Mouse (Mus musculus) MEL (cell line): ENCODE measurements around the gene Rap1b. TPM values are rescaled to one million over a fixed set of nuclear protein-coding genes. Genes with fewer than 3 reads are reported as not detected.

Experiments
- DNase-seq: peaks from one replicate; pipeline ENCODE4 v3.0.0; 2011; ENCODE audit warnings: low read depth, low spot score
- H3K27ac ChIP-seq: 2 replicates; pipeline ENCODE4 v1.5.1; 2012; ENCODE audit warnings: low read depth, mild to moderate bottlenecking, control low read depth, low read length, moderate library complexity; ENCODE audit not compliant: control insufficient read depth
- H3K27me3 ChIP-seq, 2 experiments: fragments of 150-350 bp in 1 of 2; sonication (generic) in 1 of 2; 2 replicates each; pipeline ENCODE4 v1.6.1; 2012; ENCODE audit warnings: low read length in 2 of 2, mild to moderate bottlenecking in 2 of 2, improper control_type of control experiment in 1 of 2, moderate library complexity in 1 of 2; ENCODE audit not compliant: insufficient read depth in 2 of 2, control insufficient read depth in 1 of 2
- H3K36me3 ChIP-seq, 2 experiments: 2 replicates each; pipeline ENCODE4 v1.6.1; 2012 to 2014; ENCODE audit warnings: low read length in 2 of 2, improper control_type of control experiment in 1 of 2, inconsistent platforms in 1 of 2, mild to moderate bottlenecking in 1 of 2; ENCODE audit not compliant: insufficient read depth in 2 of 2, control insufficient read depth in 1 of 2
- H3K4me1 ChIP-seq, 2 experiments: fragments of 150-350 bp in 1 of 2; sonication (generic) in 1 of 2; 2 replicates each; pipeline ENCODE4 v1.6.1; 2012; ENCODE audit warnings: low read length in 2 of 2, improper control_type of control experiment in 1 of 2, mild to moderate bottlenecking in 1 of 2; ENCODE audit not compliant: insufficient read depth in 2 of 2, control insufficient read depth in 1 of 2
- H3K4me3 ChIP-seq, 2 experiments: fragments of 150-350 bp in 1 of 2; sonication (generic) in 1 of 2; 2 replicates each; pipeline ENCODE4 v1.5.1; 2012; ENCODE audit warnings: low read depth in 2 of 2, low read length in 2 of 2, mild to moderate bottlenecking in 2 of 2, moderate library complexity in 2 of 2, control low read depth in 1 of 2, improper control_type of control experiment in 1 of 2; ENCODE audit not compliant: control insufficient read depth in 1 of 2, insufficient read depth in 1 of 2
- H3K79me2 ChIP-seq: 2 replicates; pipeline ENCODE4 v1.6.1; 2012; ENCODE audit warnings: mild to moderate bottlenecking, low read length, moderate library complexity; ENCODE audit not compliant: control insufficient read depth, poor library complexity, insufficient read depth
- H3K9ac ChIP-seq: 2 replicates; pipeline ENCODE4 v1.6.1; 2012; ENCODE audit warnings: low read depth, mild to moderate bottlenecking, control low read depth, low read length, moderate library complexity; ENCODE audit not compliant: control insufficient read depth, poor library complexity, severe bottlenecking
- H3K9me3 ChIP-seq: fragments of 150-350 bp; sonication (generic); replicated peaks from 2 replicates; pipeline ENCODE4 v1.6.1; 2012; ENCODE audit warnings: mild to moderate bottlenecking, low read length, improper control_type of control experiment, moderate library complexity; ENCODE audit not compliant: insufficient read depth
- BHLHE40 ChIP-seq: IDR thresholded peaks from 2 replicates; pipeline ENCODE4 v1.6.1; 2012; ENCODE audit warnings: low read depth, mild to moderate bottlenecking, inconsistent platforms, low read length, improper control_type of control experiment, borderline replicate concordance
- CHD2 ChIP-seq: IDR thresholded peaks from 2 replicates; pipeline ENCODE4 v1.6.1; 2011; ENCODE audit warnings: low read length, improper control_type of control experiment
- CTCF ChIP-seq, 3 experiments: IDR thresholded peaks in 2 of 3; conservative IDR thresholded peaks in 1 of 3; 2 replicates each; pipeline ENCODE4 v1.5.1; 2011 to 2012; ENCODE audit warnings: low read length in 3 of 3, low read depth in 2 of 3, mild to moderate bottlenecking in 2 of 3, improper control_type of control experiment in 1 of 3, inconsistent platforms in 1 of 3, mixed read lengths in 1 of 3, moderate library complexity in 1 of 3; ENCODE audit not compliant: control insufficient read depth in 1 of 3, insufficient read depth in 1 of 3, poor library complexity in 1 of 3, severe bottlenecking in 1 of 3
- ELF1 ChIP-seq: IDR thresholded peaks from 2 replicates; pipeline ENCODE4 v1.6.1; 2014; ENCODE audit warnings: low read depth, mild to moderate bottlenecking, inconsistent platforms, low read length, improper control_type of control experiment, moderate library complexity
- EP300 ChIP-seq, 2 experiments: IDR thresholded peaks; 2 replicates each; pipeline ENCODE4 v1.6.1; 2011; ENCODE audit warnings: improper control_type of control experiment in 2 of 2, low read length in 2 of 2, low read depth in 1 of 2, mild to moderate bottlenecking in 1 of 2
- GATA1 ChIP-seq: IDR thresholded peaks from 2 replicates; pipeline ENCODE4 v1.6.1; 2011; ENCODE audit warnings: low read depth, low read length, improper control_type of control experiment
- HCFC1 ChIP-seq: IDR thresholded peaks from 2 replicates; pipeline ENCODE4 v1.6.1; 2012; ENCODE audit warnings: low read depth, mild to moderate bottlenecking, inconsistent platforms, low read length, improper control_type of control experiment, moderate library complexity
- JUND ChIP-seq: IDR thresholded peaks from 2 replicates; pipeline ENCODE4 v1.6.1; 2011; ENCODE audit warnings: low read depth, mild to moderate bottlenecking, improper control_type of control experiment, low read length
- KAT2A ChIP-seq: conservative IDR thresholded peaks from 2 replicates; pipeline ENCODE4 v1.6.1; 2012; ENCODE audit warnings: low read depth, low read length, improper control_type of control experiment, inconsistent platforms
- MAZ ChIP-seq: IDR thresholded peaks from 2 replicates; pipeline ENCODE4 v1.6.1; 2012; ENCODE audit warnings: low read depth, mild to moderate bottlenecking, inconsistent platforms, low read length, improper control_type of control experiment
- MEF2A ChIP-seq: IDR thresholded peaks from 2 replicates; pipeline ENCODE4 v1.6.1; 2014; ENCODE audit warnings: low read depth, mild to moderate bottlenecking, inconsistent platforms, low read length, improper control_type of control experiment; ENCODE audit not compliant: poor library complexity, insufficient replicate concordance, severe bottlenecking; ENCODE audit errors: extremely low read depth
- MYC ChIP-seq: IDR thresholded peaks from 2 replicates; pipeline ENCODE4 v1.6.1; 2011; ENCODE audit warnings: low read depth, mild to moderate bottlenecking, low read length, improper control_type of control experiment, moderate library complexity
- NRF1 ChIP-seq: IDR thresholded peaks from 2 replicates; pipeline ENCODE4 v1.6.1; 2014; ENCODE audit warnings: low read depth, mild to moderate bottlenecking, inconsistent platforms, low read length, improper control_type of control experiment, moderate library complexity; ENCODE audit not compliant: poor library complexity, insufficient read depth, severe bottlenecking
- POLR2A ChIP-seq, 2 experiments: IDR thresholded peaks; 2 replicates each; pipeline ENCODE4 v1.6.1; 2011 to 2012; ENCODE audit warnings: low read length in 2 of 2, mild to moderate bottlenecking in 2 of 2, control low read depth in 1 of 2, improper control_type of control experiment in 1 of 2, low read depth in 1 of 2, moderate library complexity in 1 of 2; ENCODE audit not compliant: control insufficient read depth in 1 of 2, insufficient read depth in 1 of 2, poor library complexity in 1 of 2
- POLR2AphosphoS2 ChIP-seq: IDR thresholded peaks from 2 replicates; pipeline ENCODE4 v1.6.1; 2011; ENCODE audit warnings: low read length, improper control_type of control experiment
- POLR2AphosphoS5 ChIP-seq: IDR thresholded peaks from 2 replicates; pipeline ENCODE4 v1.6.1; 2012; ENCODE audit warnings: low read depth, borderline replicate concordance, mild to moderate bottlenecking, inconsistent platforms, low read length, moderate library complexity, mixed read lengths
- RCOR1 ChIP-seq: IDR thresholded peaks from 2 replicates; pipeline ENCODE4 v1.6.1; 2012; ENCODE audit warnings: low read depth, mild to moderate bottlenecking, inconsistent platforms, low read length, improper control_type of control experiment
- SIN3A ChIP-seq: IDR thresholded peaks from 2 replicates; pipeline ENCODE4 v1.6.1; 2012; ENCODE audit warnings: low read length, improper control_type of control experiment, inconsistent platforms
- SMC3 ChIP-seq: IDR thresholded peaks from 2 replicates; pipeline ENCODE4 v1.6.1; 2011; ENCODE audit warnings: low read depth, low read length, improper control_type of control experiment
- TAL1 ChIP-seq: IDR thresholded peaks from 2 replicates; pipeline ENCODE4 v1.6.1; 2012; ENCODE audit warnings: mild to moderate bottlenecking, inconsistent platforms, low read length, moderate library complexity, mixed read lengths
- TBP ChIP-seq: IDR thresholded peaks from 2 replicates; pipeline ENCODE4 v1.8.0; 2011; ENCODE audit warnings: low read depth, low read length, improper control_type of control experiment
- TCF12 ChIP-seq: IDR thresholded peaks from 2 replicates; pipeline ENCODE4 v1.6.1; 2014; ENCODE audit warnings: low read depth, mild to moderate bottlenecking, inconsistent platforms, low read length, improper control_type of control experiment, moderate library complexity
- UBTF ChIP-seq: IDR thresholded peaks from 2 replicates; pipeline ENCODE4 v1.6.1; 2012; ENCODE audit warnings: low read depth, mild to moderate bottlenecking, inconsistent platforms, low read length, improper control_type of control experiment, moderate library complexity, borderline replicate concordance; ENCODE audit not compliant: insufficient read depth
- USF2 ChIP-seq, 2 experiments: IDR thresholded peaks; 2 replicates each; pipeline ENCODE4 v1.6.1; 2011 to 2012; ENCODE audit warnings: improper control_type of control experiment in 2 of 2, low read length in 2 of 2, borderline replicate concordance in 1 of 2, inconsistent platforms in 1 of 2, low read depth in 1 of 2, mild to moderate bottlenecking in 1 of 2; ENCODE audit not compliant: insufficient read depth in 1 of 2
- ZC3H11A ChIP-seq: IDR thresholded peaks from 2 replicates; pipeline ENCODE4 v1.6.1; 2012; ENCODE audit warnings: low read depth, mild to moderate bottlenecking, inconsistent platforms, low read length, improper control_type of control experiment
- ZNF384 ChIP-seq: IDR thresholded peaks from 2 replicates; pipeline ENCODE4 v1.6.1; 2012; ENCODE audit warnings: low read depth, mild to moderate bottlenecking, inconsistent platforms, low read length, improper control_type of control experiment
- polyA plus RNA-seq, 2 experiments: library from polyadenylated mRNA; stranded (reverse) in 1 of 2; unstranded in 1 of 2; fragments of >175 nt in 1 of 2; fragments of >200 nt in 1 of 2; gene quantifications; 2 replicates each; pipeline versions ENCODE4 v1.2.1 to v1.2.4; 2012; ENCODE audit warnings: low replicate concordance in 2 of 2, low read depth in 1 of 2; ENCODE audit not compliant: insufficient read length in 2 of 2, insufficient read depth in 1 of 2, missing spikeins in 1 of 2
- total RNA-seq: library from RNA; depleted of rRNA; stranded (reverse); fragments of 300-350 nt; gene quantifications from 2 replicates; pipeline ENCODE4 v1.2.3, GENCODE M21; 2012

Rap1b gene
- total and polyA plus RNA-seq, 3 experiments = 42.3 to 89.1 (median 83.3) TPM

GRCm38 (mm10) chr10:117777103-117777470 is 68.7 kb downstream of the Rap1b start:
- Histone ChIP-seq H3K79me2 (no peaks in the 10 kb centered on the region), H3K4me1 (no peaks in the 10 kb centered on the region; a peak in 1 of 4 replicates), H3K36me3 (peaks cover 0 to 43% of the 10 kb centered on the region in 2 experiments; a peak in 2 of 4 replicates), H3K4me3 (no peak overlapping the region), H3K27me3 (no peaks in the 10 kb centered on the region)
- TF ChIP-seq BHLHE40 (no peak), ZNF384 (no peak), MAZ (no peak), UBTF (no peak)
- TF ChIP-seq, all 39 proteins: peak for 0
- no peak overlapping the region for H3K9ac ChIP-seq
- DNase-seq = no peak
- no peaks in the 10 kb centered on the region for H3K9me3 ChIP-seq
- H3K27ac ChIP-seq = no peak overlapping the region

GRCm38 (mm10) chr10:117776281-117777102 is 69.3 kb downstream of the Rap1b start:
- no peak overlapping the region for H3K9ac ChIP-seq

GRCm38 (mm10) chr10:117775401-117776144 is 70.3 kb downstream of the Rap1b start:
- DNase-seq = peak; percentile 44
- H3K9me3 ChIP-seq = no peaks in the 10 kb centered on the region
- H3K27me3 ChIP-seq = no peaks in the 10 kb centered on the region
- H3K4me1 ChIP-seq = no peaks in the 10 kb centered on the region; a peak in 1 of 4 replicates
- no peak overlapping the region for H3K4me3 ChIP-seq
- H3K79me2 ChIP-seq = no peaks in the 10 kb centered on the region
- H3K27ac ChIP-seq = no peak overlapping the region
- H3K36me3 ChIP-seq = peaks cover 0 to 38% of the 10 kb centered on the region in 2 experiments; a peak in 2 of 4 replicates
- no peak overlapping the region for H3K9ac ChIP-seq
- TF ChIP-seq POLR2A (IDR thresholded peaks at IDR 0.05; ENCODE audit: control insufficient read depth in 1 of 2, insufficient read depth in 1 of 2, low read depth in 1 of 2, low read length in 2 of 2, poor library complexity in 1 of 2) (no peak), ELF1 (no peak), SMC3 (no peak), GATA1 (no peak), USF2 (IDR thresholded peaks at IDR 0.05; ENCODE audit: borderline replicate concordance in 1 of 2, insufficient read depth in 1 of 2, low read depth in 1 of 2, low read length in 2 of 2) (no peak), MAZ (no peak), HCFC1 (no peak), CTCF (IDR thresholded peaks at IDR 0.05 in 2 of 3, conservative IDR thresholded peaks at IDR 0.05 in 1 of 3; ENCODE audit: control insufficient read depth in 1 of 3, insufficient read depth in 1 of 3, low read depth in 2 of 3, low read length in 3 of 3, poor library complexity in 1 of 3, severe bottlenecking in 1 of 3) (no peak), EP300 (IDR thresholded peaks at IDR 0.05; ENCODE audit: low read depth in 1 of 2, low read length in 2 of 2) (no peak), CHD2 (no peak), KAT2A (no peak), POLR2AphosphoS5 (no peak), SIN3A (no peak), TAL1 (no peak)

More at GRCm38 (mm10) chr10:117776281-117777102, 69.3 kb downstream of the Rap1b start:
- no peak overlapping the region for H3K4me3 ChIP-seq
- peaks cover 0 to 41% of the 10 kb centered on the region in 2 experiments; a peak in 2 of 4 replicates for H3K36me3 ChIP-seq
- no peaks in the 10 kb centered on the region; a peak in 1 of 4 replicates for H3K4me1 ChIP-seq
- no peak for DNase-seq
- H3K79me2 ChIP-seq = no peaks in the 10 kb centered on the region
- H3K9me3 ChIP-seq = no peaks in the 10 kb centered on the region
- H3K27me3 ChIP-seq = no peaks in the 10 kb centered on the region
- H3K27ac ChIP-seq = no peak overlapping the region
- TF ChIP-seq SMC3 = no peak
- TF ChIP-seq KAT2A = no peak
- TF ChIP-seq ZC3H11A = no peak
- TF ChIP-seq UBTF = no peak
- TF ChIP-seq ELF1 = no peak
- TF ChIP-seq NRF1 = no peak
- TF ChIP-seq TBP = no peak
- no peak for TF ChIP-seq POLR2AphosphoS5
- no peak for TF ChIP-seq JUND
- TF ChIP-seq POLR2AphosphoS2 = no peak
- TF ChIP-seq MEF2A = no peak
- TF ChIP-seq ZNF384 = no peak
- no peak for TF ChIP-seq MYC
- no peak for TF ChIP-seq RCOR1
- TF ChIP-seq TCF12 = no peak
